Mouse (Mus musculus): ENCODE measurements at regions not wholly inside any gene's neighbourhood (a gene's known extent, or its start where the extent isn't known, plus 50 kb on each side); places are given as distances from the start of the nearest gene placed in this dataset.
A peak's percentile ranks its signal among the peaks of the same experiment; 100 is the strongest.

GRCm38 (mm10) chr1:126918876-126919275, 88.3 kb upstream of the Nckap5 start:
- no peak for DNase-seq (ENCODE audit: low read depth, low spot score)

GRCm38 (mm10) chr1:126917872-126918271, 87.3 kb upstream of the Nckap5 start:
- DNase-seq (ENCODE audit: low read depth, low spot score), result peak; percentile 54

GRCm38 (mm10) chr1:126916369-126916768, 85.8 kb upstream of the Nckap5 start:
- DNase-seq (ENCODE audit: low read depth, low spot score), result peak; percentile 75

GRCm38 (mm10) chr1:126911277-126912060, 80.9 kb upstream of the Nckap5 start:
- DNase-seq (ENCODE audit: low read depth, low spot score), result no peak

- DNase-seq (ENCODE audit: low read depth, low spot score), result no peak
These were observed 76.8 kb upstream of the Nckap5 start for GRCm38 (mm10) chr1:126907417-126907816.

GRCm38 (mm10) chr1:126898484-126898883, 67.9 kb upstream of the Nckap5 start:
- no peak for DNase-seq (ENCODE audit: low read depth, low spot score)

- DNase-seq (ENCODE audit: low read depth, low spot score), result no peak
These were observed 66.3 kb upstream of the Nckap5 start for GRCm38 (mm10) chr1:126896895-126897294.

GRCm38 (mm10) chr1:126880801-126881200, 50.2 kb upstream of the Nckap5 start:
- DNase-seq (ENCODE audit: low read depth, low spot score), result peak; percentile 76
